Mouse (Mus musculus) liver, adult 2 months (tissue): ENCODE results near the gene Ust.

Experiments used
- CTCF ChIP-seq: fragments of 200-500 bp; IDR thresholded peaks from 2 replicates; pipeline ENCODE4 v1.5.1; 2011; ENCODE audit warnings: low read depth, low read length, control low read depth
- POLR2A ChIP-seq: fragments of 200-500 bp; IDR thresholded peaks from 2 replicates; pipeline ENCODE4 v1.6.1; 2011; ENCODE audit warnings: low read length, control low read depth; ENCODE audit not compliant: insufficient read depth; ENCODE audit errors: extremely low read depth

DNA sequence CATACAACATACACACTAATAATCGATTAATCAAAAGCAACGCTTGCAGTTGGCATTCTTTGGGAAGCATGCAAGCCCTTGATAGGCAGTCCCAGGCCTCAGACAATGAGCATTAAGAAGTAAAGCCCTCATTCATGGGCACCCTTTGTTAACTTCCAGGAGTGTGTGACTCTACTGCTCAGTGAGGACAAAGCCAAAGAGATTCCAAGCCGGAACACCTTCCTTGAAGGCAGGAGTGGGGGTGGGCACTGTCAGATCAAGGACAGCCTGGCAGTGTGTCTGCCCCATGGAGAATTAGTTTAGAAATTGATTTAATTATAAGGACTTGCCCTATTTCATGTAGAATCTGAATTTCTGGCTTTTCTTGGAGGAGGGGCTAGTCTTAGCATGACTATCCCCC is 308.3 kb downstream of the Ust start:
- TF ChIP-seq CTCF (no peak), POLR2A (no peak)
